Mouse (Mus musculus): ENCODE measurements at regions not wholly inside any gene's neighbourhood (a gene's known extent, or its start where the extent isn't known, plus 50 kb on each side); places are given as distances from the start of the nearest gene placed in this dataset.

DNA sequence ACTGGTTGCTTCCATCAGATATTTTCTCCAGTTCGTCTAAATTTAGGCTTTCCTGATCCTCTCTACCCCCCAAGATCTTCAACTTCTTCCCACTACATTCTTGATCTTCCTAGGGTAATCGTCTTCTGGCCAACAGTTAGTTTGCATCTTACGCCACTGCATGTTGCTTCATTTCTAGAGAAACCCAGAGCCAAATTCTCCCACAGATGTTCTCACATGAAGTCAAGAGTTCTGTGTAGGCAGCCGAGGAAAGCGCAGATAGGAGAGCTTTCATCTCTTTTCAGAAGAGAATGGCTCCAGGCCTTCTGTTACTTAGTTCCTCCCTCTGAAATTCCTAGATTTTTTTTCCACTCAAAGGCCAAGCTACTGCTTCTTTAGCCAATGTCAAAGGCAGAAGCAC lies 179.9 kb downstream of the Fgf10 start:
- no peak for DNase-seq

GRCm38 (mm10) chr13:118850708-118851107 lies 181.1 kb downstream of the Fgf10 start:
- DNase-seq: no peak

GRCm38 (mm10) chr13:118886339-118886810 lies 216.8 kb downstream of the Fgf10 start:
- DNase-seq: no peak

DNA sequence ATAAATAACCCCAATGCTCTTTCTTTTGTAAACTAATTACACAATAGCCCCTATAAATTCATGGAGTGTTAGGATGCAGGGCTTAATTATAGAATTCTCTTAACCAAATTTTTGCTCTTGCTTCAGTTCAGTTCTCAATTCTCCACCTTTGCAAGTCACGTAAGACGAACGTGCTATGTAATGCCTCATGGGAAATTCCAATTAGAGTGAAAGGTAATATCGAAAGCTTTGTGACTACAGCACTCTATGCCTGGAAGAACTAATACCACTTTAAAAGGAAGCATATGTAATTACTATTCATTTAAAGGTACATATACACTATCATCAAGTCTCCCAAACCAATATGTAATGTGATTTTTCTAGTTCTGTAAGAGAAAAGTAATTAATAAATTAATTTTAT lies 225.5 kb downstream of the Fgf10 start:
- DNase-seq: no peak

GRCm38 (mm10) chr13:118901950-118902349 lies 232.4 kb downstream of the Fgf10 start:
- no peak for DNase-seq

DNA sequence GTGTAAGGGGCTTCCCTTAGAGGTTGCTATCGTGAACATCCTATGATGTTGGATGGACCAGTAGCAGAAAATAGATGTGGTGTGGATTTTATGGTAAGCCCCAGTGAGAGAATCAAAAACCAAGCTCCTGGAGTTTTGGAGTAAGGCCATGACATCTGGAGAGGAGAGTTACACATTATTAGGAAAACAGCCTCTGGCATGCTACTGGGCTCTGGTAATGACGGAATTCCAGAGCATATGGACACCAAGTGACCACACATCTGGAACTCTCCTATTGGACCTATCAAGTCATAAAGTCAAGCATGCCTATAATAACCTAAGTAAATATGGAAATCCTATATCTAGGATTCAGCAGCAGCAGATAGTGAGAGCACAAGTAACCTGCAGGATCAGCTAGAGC lies 240.8 kb downstream of the Fgf10 start:
- DNase-seq: no peak

DNA sequence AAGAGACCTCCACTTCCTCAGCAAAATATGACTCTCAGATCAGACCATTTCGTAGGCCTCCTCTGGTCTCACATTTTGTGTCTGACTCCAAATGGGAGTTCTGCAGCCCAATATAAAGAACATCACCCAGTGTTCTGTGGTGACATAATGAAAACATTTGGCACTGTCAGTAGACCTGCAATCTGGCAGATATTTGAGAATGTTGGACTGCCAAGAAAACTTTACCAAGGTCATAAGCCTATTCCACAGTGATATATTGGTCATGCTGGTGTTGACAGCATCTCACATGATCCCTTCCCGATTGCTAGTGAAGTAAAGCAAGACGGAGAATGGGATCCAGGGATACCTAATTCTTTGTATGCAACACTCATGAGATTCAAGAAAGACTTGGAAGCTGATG lies 271.2 kb downstream of the Fgf10 start:
- DNase-seq: no peak

GRCm38 (mm10) chr13:118966120-118966676 lies 296.6 kb downstream of the Fgf10 start:
- no peak for DNase-seq

DNA sequence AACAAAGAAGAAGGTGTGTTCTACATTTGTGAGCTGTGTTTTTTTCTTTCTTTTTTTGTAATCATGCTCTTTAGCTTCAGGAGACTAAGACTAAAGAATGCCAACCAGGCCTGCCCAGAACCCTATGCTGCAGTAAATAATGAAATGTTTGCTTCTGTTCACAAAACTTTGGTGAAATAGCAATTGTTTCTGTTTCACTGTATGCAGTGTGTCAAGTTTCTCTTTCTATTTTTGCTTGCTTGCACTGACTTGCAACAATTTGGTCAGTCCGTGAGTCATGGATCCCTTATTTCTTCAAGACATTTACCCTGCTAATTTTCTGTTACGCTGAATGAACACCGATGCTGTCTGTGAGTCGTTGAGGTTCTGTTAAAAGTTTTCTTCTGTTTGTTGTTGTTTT lies 298.1 kb downstream of the Fgf10 start:
- no peak for DNase-seq

GRCm38 (mm10) chr13:118975008-118975407 lies 305.4 kb downstream of the Fgf10 start:
- DNase-seq: no peak

GRCm38 (mm10) chr13:118975519-118975918 lies 305.9 kb downstream of the Fgf10 start:
- no peak for DNase-seq

- no peak for DNase-seq
These were observed 309.9 kb downstream of the Fgf10 start for GRCm38 (mm10) chr13:118979505-118979904.

- DNase-seq: no peak
These were observed 311.7 kb downstream of the Fgf10 start for GRCm38 (mm10) chr13:118981196-118981810.

- DNase-seq: no peak
These were observed 315.7 kb downstream of the Fgf10 start for GRCm38 (mm10) chr13:118985285-118985684.

- no peak for DNase-seq
These were observed 355.8 kb downstream of the Fgf10 start for GRCm38 (mm10) chr13:119025305-119025975.

- no peak for DNase-seq
These were observed 370.0 kb downstream of the Fgf10 start for GRCm38 (mm10) chr13:119039616-119040015.

- DNase-seq: no peak
These were observed 375.5 kb downstream of the Fgf10 start for GRCm38 (mm10) chr13:119045112-119045511.

- no peak for DNase-seq
These were observed 359.4 kb upstream of the Paip1 start for GRCm38 (mm10) chr13:119068745-119069580.

DNA sequence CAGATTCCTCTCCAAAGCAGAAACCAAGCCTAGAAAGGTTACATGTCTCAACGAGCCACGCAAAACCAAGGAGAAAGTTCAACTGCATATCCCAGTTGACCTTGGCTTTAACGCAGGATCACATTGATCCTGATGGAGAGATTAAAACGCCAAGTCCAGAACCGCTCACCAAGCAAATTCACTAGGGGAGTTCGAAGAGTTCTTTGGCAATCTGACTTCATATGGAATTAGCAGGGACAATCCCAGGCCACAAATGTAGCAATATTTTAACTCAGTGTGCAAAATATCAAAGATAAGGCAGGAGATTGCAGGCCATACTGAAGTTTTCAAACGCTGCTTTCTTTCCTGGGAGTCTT lies 358.8 kb upstream of the Paip1 start:
- no peak for DNase-seq

GRCm38 (mm10) chr13:119079243-119079642 lies 349.2 kb upstream of the Paip1 start:
- DNase-seq: no peak

DNA sequence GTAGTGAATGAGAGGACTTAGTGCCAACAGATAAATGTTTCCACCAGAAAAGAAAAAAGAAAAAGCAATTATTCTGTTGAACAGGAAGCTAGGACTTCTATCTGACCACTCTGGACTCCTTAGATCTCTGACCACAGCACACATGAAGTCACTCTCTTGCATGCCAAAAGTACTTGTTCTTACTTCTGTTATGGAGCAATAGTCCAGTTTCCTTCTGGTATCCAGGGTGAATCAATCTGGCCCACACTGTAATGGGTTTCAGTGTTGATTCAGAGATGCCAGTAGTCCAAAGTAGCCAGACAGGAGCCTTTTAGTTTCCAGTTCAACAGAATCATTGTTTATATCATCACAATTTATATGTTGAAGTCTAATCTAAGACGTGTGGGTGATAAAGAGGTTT lies 346.7 kb upstream of the Paip1 start:
- no peak for DNase-seq

DNA sequence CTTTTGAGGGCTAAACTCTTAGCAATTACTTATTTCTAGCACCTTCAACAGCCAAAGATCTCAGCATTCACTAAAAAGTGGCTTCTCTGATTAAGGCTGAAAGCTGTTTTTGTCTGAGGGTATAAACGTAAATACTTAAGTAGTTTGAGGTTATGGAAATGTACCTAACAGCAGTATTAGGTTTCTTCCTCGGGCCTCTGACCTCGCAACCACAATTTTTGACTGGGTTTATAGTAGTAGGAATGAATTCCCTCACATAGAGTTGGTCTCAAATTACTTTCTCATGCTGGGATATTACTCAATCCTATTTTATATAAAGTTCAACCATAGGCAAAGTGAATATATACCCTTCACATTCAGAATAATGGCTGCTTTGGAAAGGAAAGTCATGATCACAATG lies 310.5 kb upstream of the Paip1 start:
- no peak for DNase-seq

- DNase-seq: no peak
These were observed 310.0 kb upstream of the Paip1 start for GRCm38 (mm10) chr13:119118382-119118781.

- no peak for DNase-seq
These were observed 288.0 kb upstream of the Paip1 start for GRCm38 (mm10) chr13:119140436-119140835.
